Mouse (Mus musculus): ENCODE results near the gene 4930558K02Rik.

DNA sequence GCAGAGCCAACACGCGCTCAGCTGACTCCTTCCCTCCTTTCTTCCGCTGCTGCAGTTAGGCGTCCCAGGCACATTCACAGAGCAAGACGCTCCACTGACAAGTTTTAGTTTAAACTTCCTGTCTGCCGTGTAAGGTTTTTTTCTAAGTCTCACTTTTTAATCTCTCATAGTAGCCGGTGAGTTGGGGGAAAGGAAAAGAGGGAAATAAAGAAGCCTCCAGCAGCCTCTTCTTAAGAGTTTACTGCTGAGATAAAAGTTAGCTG, 25.0 kb upstream of the 4930558K02Rik start:
- no peak for TF ChIP-seq CTCF (IDR thresholded peaks at IDR 0.05; ENCODE audit: low read depth)
- TF ChIP-seq EP300 (IDR thresholded peaks at IDR 0.05; ENCODE audit: low read depth): no peak

Data from heart, postnatal 0 days (tissue).